Mouse (Mus musculus): Measurements from ENCODE around the gene Tsc2.

GRCm38 (mm10) chr17:24641944-24642343, 9.5 kb upstream of the Tsc2 start:
- TF ChIP-seq POLR2A (IDR thresholded peaks at IDR 0.05; ENCODE audit: insufficient read depth, low read length) (no peak), CTCF (IDR thresholded peaks at IDR 0.05; ENCODE audit: low read depth, low read length) (no peak)

Data from ES-Bruce4 (cell line).